Mouse (Mus musculus) stomach, postnatal 0 days (tissue): ENCODE data around the gene Cbr2. TPM values are rescaled to one million over a fixed set of nuclear protein-coding genes. Genes with fewer than 3 reads are reported as not detected.
"Not testable (repeated sequence)": the region's sequence is repeated elsewhere in the genome, so short reads cannot be mapped to it uniquely, and the experiment has no call there.

Experiments
- ATAC-seq: fragments of 200-750 bp; cut with Nextera tagmentation; 2 replicates; pipeline ENCODE4 v1.8.0; 2017; ENCODE audit not compliant: low FRiP score, low TSS enrichment
- DNase-seq: peaks from one replicate; pipeline ENCODE4 v3.0.0-alpha.2; 2016; ENCODE audit warnings: low spot score
- H3K27ac ChIP-seq: fragments of 300-500 bp; sonication (generic); replicated peaks from 2 replicates; pipeline ENCODE4 v1.5.1; 2014; ENCODE audit warnings: mild to moderate bottlenecking, control low read depth
- H3K27me3 ChIP-seq: fragments of 300-500 bp; sonication (generic); 2 replicates; pipeline ENCODE4 v1.6.1; 2014; ENCODE audit warnings: low read length; ENCODE audit not compliant: control insufficient read depth, insufficient read depth
- H3K36me3 ChIP-seq: fragments of 300-500 bp; sonication (generic); 2 replicates; pipeline ENCODE4 v1.6.1; 2014; ENCODE audit warnings: low read length, mixed read lengths; ENCODE audit not compliant: control insufficient read depth, insufficient read depth
- H3K4me1 ChIP-seq: fragments of 300-500 bp; sonication (generic); replicated peaks from 2 replicates; pipeline ENCODE4 v1.6.1; 2014; ENCODE audit warnings: antibody characterized with exemption; ENCODE audit not compliant: control insufficient read depth, insufficient read depth
- H3K4me2 ChIP-seq: fragments of 300-500 bp; sonication (generic); replicated peaks from 2 replicates; pipeline ENCODE4 v1.6.1; 2014; ENCODE audit warnings: low read depth, mild to moderate bottlenecking, control low read depth, moderate library complexity
- H3K4me3 ChIP-seq: fragments of 300-500 bp; sonication (generic); 2 replicates; pipeline ENCODE4 v1.5.1; 2014; ENCODE audit warnings: low read depth, low read length, control low read depth
- H3K9ac ChIP-seq: fragments of 300-500 bp; sonication (generic); 2 replicates; pipeline ENCODE4 v1.6.1; 2014; ENCODE audit warnings: mild to moderate bottlenecking, low read length, control low read depth, mixed read lengths
- H3K9me3 ChIP-seq: fragments of 300-500 bp; sonication (generic); 2 replicates; pipeline ENCODE4 v1.6.1; 2016; ENCODE audit warnings: low read length; ENCODE audit not compliant: control insufficient read depth
- CTCF ChIP-seq: IDR thresholded peaks from 2 replicates; pipeline ENCODE4 v1.5.1; 2016; ENCODE audit warnings: antibody characterized with exemption, low read depth, mild to moderate bottlenecking, moderate library complexity
- EP300 ChIP-seq: optimal IDR thresholded peaks from 2 replicates; pipeline ENCODE3; 2016; ENCODE audit warnings: antibody characterized with exemption
- WGBS: fragments of 180-500 bp; shearing (Covaris S2); extraction: QIAGEN DNeasy Blood & Tissue Kit; methylation state at CpG from one replicate; pipeline ENCODE4 v1.1.7; 2014; 5-methylcytosine and 5-hydroxymethylcytosine counted together
- polyA plus RNA-seq: library from polyadenylated mRNA; unstranded; fragments of >200 nt; fragmentation: Nextera tagmentation; extraction: Ambion mirVana; gene quantifications from 2 replicates; pipeline ENCODE4 v1.2.1, GENCODE M21; 2015

Gene Cbr2
- 129 and 160 TPM in 2 replicates for polyA plus RNA-seq

DNA sequence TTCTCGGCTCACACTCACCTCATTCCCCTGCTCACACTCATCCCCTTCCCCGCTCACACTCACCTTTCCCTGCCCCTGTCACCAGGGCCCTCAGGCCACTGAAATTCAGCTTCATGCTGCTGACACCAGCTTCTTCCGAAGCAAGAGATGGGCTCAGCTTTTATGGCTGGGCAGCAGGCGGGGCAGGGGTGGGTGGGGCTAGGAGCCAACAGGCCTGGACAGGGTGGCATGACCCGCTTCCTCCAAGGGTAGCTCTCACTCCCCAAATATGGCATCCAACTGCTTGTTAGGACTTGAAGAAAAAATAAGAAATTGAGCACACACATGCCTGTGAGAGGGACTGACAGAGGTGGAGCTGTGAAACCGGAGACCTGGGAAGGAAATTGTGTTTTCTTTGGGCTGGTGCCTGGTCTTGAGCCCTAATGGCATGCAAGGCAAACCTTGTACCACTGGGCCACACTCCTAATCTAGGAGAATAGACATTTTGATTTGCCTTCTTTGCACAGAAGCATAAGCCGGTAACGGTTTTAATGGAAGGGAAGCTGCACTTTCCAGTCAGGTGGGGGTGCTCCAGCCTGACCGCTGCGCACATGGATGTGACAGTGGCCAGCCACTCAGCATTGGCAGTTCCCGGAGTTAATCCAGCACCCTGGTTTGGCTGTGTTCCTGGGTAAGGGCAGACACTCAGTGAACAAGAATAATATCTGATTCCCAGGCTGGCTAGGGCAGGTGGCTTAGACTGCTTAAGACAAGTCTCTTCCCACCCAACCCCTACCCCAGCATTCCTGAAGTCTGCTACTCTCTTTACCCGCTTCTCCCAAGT is at the start of gene Cbr2:
Cbr2 (minus strand) TSS at position 257 of the 823 bp plus-strand sequence.
- Histone ChIP-seq H3K9ac (no peak within 1 kb of the TSS), H3K27me3 (no peaks in the 10 kb centered on the region), H3K27ac (peak within 1 kb of the TSS; percentile 82), H3K4me2 (peak within 1 kb of the TSS; percentile 17; the same call in 1 of the 2 replicates), H3K4me3 (no peak within 1 kb of the TSS), H3K4me1 (0 out of 2 replicates have a peak, but pooled peaks cover 2% of the 10 kb centered on the region), H3K36me3 (no peaks in the 10 kb centered on the region), H3K9me3 (no peaks in the 10 kb centered on the region)
- DNase-seq (no peak), ATAC-seq (no peak)
- WGBS: 59% methylated on average over 12 of the region's 12 CpGs
- TF ChIP-seq CTCF: no peak
- TF ChIP-seq EP300: no peak

DNA sequence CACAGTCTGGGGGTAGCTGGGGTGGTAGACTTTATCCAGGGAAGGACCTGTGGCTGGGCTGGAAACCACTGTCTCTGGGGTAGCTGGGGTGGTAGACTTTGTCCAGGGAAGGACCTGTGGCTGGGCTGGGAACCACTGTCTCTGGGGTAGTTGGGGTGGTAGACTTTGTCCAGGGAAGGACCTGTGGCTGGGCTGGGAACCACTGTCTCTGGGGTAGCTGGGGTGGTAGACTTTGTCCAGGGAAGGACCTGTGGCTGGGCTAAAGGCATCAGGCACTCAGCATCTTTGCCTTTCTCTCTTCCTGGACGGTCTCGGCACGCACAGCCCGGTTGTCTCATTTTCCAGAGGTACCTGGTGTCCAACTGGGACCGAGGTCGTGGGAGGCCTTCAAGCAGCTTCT is 49.4 kb upstream of the Cbr2 start:
- not testable (repeated sequence) for H3K27ac ChIP-seq, H3K9me3 ChIP-seq, H3K4me3 ChIP-seq, H3K4me1 ChIP-seq, H3K9ac ChIP-seq, H3K27me3 ChIP-seq, DNase-seq, ATAC-seq, H3K36me3 ChIP-seq, H3K4me2 ChIP-seq
- 89% methylated on average over 6 of the region's 6 CpGs for WGBS

DNA sequence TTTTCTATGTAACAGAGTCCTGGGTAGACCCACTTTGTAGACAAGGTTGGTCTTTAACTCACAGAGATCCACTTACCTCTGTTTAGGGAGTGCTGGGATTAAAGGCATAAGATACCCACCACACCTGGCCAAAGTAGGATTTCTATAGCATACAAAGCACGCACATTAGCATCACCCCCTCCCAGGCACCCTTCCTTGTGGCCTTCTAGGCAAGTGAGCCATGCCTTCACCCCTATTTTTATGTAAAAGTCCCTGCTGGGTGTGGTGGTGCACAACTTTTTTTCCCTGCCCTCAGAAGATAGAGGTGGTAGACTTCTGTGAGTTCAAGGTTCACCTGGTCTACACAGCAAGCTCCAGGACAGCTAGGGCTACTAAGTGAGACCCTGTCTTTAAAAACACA is 48.0 kb upstream of the Cbr2 start:
- ATAC-seq (no peak), DNase-seq (no peak)
- Histone ChIP-seq H3K36me3 (no peaks in the 10 kb centered on the region; the same call in 1 of the 2 replicates), H3K4me2 (no peak overlapping the region), H3K27ac (no peak overlapping the region), H3K4me1 (0 out of 2 replicates have a peak, but pooled peaks cover 5% of the 10 kb centered on the region), H3K9ac (no peak overlapping the region), H3K9me3 (no peaks in the 10 kb centered on the region), H3K4me3 (no peak overlapping the region), H3K27me3 (no peaks in the 10 kb centered on the region)
- 90% methylated on average over 1 of the region's 1 CpGs for WGBS
- TF ChIP-seq EP300 (no peak), CTCF (no peak)

DNA sequence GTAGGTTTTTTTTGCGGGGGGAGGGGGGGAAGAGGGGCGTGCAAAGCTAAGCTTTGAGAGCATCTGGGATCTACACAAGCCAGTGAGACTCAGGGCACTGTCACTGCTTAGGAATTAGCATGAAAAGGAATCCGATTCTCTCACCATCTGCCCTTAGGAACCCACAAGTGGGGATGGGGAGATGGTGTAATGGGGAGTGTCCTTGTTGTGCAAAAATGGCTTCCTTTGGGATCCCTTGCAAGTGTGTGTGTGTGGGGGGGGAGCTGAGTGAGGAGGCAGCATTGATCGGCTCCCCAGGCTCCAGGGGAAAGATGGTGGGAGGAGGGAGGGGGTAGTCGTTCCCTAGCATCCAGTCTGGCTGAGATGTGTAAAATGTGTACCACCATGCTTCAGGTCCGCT is 45.2 kb upstream of the Cbr2 start:
- Histone ChIP-seq H3K9me3 (no peaks in the 10 kb centered on the region), H3K36me3 (no peaks in the 10 kb centered on the region; the same call in 1 of the 2 replicates), H3K27ac (no peak overlapping the region), H3K4me1 (no peaks in the 10 kb centered on the region), H3K27me3 (no peaks in the 10 kb centered on the region), H3K4me2 (no peak overlapping the region), H3K4me3 (no peak overlapping the region), H3K9ac (no peak overlapping the region)
- 22% methylated on average over 6 of the region's 6 CpGs for WGBS
- DNase-seq (no peak), ATAC-seq (no peak)
- no peak for TF ChIP-seq EP300

DNA sequence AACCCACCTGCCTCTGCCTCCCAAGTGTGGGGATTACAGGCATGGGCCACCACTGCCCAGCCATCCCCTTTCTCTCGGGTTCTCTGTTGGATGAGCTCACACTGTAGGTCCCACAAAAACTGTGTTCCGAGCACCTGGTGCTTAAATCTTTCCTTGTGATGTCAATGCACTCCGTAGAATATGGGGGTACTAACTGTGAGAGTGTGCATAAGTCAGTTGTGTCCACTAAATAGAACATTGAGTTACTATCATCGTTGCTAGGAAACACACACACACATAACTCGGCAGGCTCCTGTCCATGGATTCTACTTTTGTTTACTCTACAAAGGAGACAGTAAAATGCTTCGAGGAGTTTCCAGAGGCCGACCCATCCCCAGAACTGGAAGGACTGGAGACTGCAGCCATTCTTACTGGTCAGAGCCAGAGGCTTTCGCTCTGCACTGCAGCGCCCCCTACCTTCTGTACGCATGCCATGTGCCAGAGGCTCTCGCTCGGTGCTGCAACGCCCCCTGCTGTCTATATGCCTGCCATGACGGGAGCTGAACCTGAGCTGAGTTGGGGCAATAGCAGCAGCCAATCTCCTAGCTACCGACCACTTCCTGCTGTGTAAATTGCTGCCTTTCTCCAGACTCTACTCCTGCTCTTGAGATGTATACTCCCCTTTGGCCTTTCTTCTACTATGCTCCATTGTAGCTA is 44.0 kb upstream of the Cbr2 start:
- TF ChIP-seq EP300 (no peak), CTCF (peak; percentile 100)
- H3K9ac ChIP-seq: no peak overlapping the region; the same call in 1 of the 2 replicates
- DNase-seq: peak; percentile 96
- H3K4me2 ChIP-seq: no peak overlapping the region
- no peaks in the 10 kb centered on the region for H3K4me1 ChIP-seq
- no peaks in the 10 kb centered on the region for H3K27me3 ChIP-seq
- no peaks in the 10 kb centered on the region; the same call in 1 of the 2 replicates for H3K36me3 ChIP-seq
- H3K9me3 ChIP-seq: no peaks in the 10 kb centered on the region
- WGBS: 17% methylated on average over 15 of the region's 15 CpGs
- peak; percentile 92 for ATAC-seq
- H3K27ac ChIP-seq: no peak overlapping the region
- H3K4me3 ChIP-seq: no peak overlapping the region
